Mouse (Mus musculus) lung, postnatal 0 days (tissue): Measurements from ENCODE around the gene Evi5l. TPM values are rescaled to one million over a fixed set of nuclear protein-coding genes. Genes with fewer than 3 reads are reported as not detected.

Experiments
- ATAC-seq: fragments of 200-750 bp; cut with Nextera tagmentation; 2 replicates; pipeline ENCODE4 v1.8.0; 2017; ENCODE audit warnings: moderate library complexity
- DNase-seq: peaks from one replicate; pipeline ENCODE4 v3.0.0-alpha.2; 2016; ENCODE audit warnings: low spot score
- H3K27ac ChIP-seq: fragments of 300-500 bp; sonication (generic); 2 replicates; pipeline ENCODE4 v1.5.1; 2014; ENCODE audit warnings: antibody characterized with exemption, mild to moderate bottlenecking, low read length, mixed read lengths
- H3K27me3 ChIP-seq: fragments of 300-500 bp; sonication (generic); replicated peaks from 2 replicates; pipeline ENCODE4 v1.6.1; 2014; ENCODE audit warnings: low read length, mixed read lengths; ENCODE audit not compliant: insufficient read depth
- H3K36me3 ChIP-seq: fragments of 300-500 bp; sonication (generic); 2 replicates; pipeline ENCODE4 v1.6.1; 2014; ENCODE audit warnings: low read length, mixed read lengths; ENCODE audit not compliant: insufficient read depth
- H3K4me1 ChIP-seq: fragments of 300-500 bp; sonication (generic); 2 replicates; pipeline ENCODE4 v1.6.1; 2014; ENCODE audit warnings: antibody characterized with exemption, low read depth, low read length, mixed read lengths; ENCODE audit not compliant: insufficient read depth
- H3K4me2 ChIP-seq: fragments of 300-500 bp; sonication (generic); replicated peaks from 2 replicates; pipeline ENCODE4 v1.6.1; 2014; ENCODE audit warnings: low read depth, mild to moderate bottlenecking, low read length, moderate library complexity, mixed read lengths
- H3K4me3 ChIP-seq: fragments of 300-500 bp; sonication (generic); 2 replicates; pipeline ENCODE4 v1.5.1; 2014; ENCODE audit warnings: low read depth, low read length
- H3K9ac ChIP-seq: fragments of 300-500 bp; sonication (generic); replicated peaks from 2 replicates; pipeline ENCODE4 v1.6.1; 2014; ENCODE audit warnings: low read depth, mild to moderate bottlenecking
- H3K9me3 ChIP-seq: fragments of 300-500 bp; sonication (generic); 2 replicates; pipeline ENCODE4 v1.6.1; 2016; ENCODE audit warnings: low read length, mixed read lengths
- CTCF ChIP-seq: IDR thresholded peaks from 2 replicates; pipeline ENCODE4 v1.5.1; 2016; ENCODE audit warnings: antibody characterized with exemption, mild to moderate bottlenecking
- EP300 ChIP-seq: IDR thresholded peaks from 2 replicates; pipeline ENCODE4 v1.6.1; 2016; ENCODE audit warnings: antibody characterized with exemption, mild to moderate bottlenecking, control low read depth
- WGBS: fragments of 180-500 bp; shearing (Covaris S2); extraction: QIAGEN DNeasy Blood & Tissue Kit; methylation state at CpG from one replicate; pipeline ENCODE4 v1.1.7; 2014; 5-methylcytosine and 5-hydroxymethylcytosine counted together
- polyA plus RNA-seq: library from polyadenylated mRNA; unstranded; fragments of >200 nt; fragmentation: Nextera tagmentation; extraction: Ambion mirVana; gene quantifications from 2 replicates; pipeline ENCODE4 v1.2.1, GENCODE M21; 2015

Evi5l gene
- polyA plus RNA-seq, 1 experiment from 2014 or later, result 11.9 TPM

DNA sequence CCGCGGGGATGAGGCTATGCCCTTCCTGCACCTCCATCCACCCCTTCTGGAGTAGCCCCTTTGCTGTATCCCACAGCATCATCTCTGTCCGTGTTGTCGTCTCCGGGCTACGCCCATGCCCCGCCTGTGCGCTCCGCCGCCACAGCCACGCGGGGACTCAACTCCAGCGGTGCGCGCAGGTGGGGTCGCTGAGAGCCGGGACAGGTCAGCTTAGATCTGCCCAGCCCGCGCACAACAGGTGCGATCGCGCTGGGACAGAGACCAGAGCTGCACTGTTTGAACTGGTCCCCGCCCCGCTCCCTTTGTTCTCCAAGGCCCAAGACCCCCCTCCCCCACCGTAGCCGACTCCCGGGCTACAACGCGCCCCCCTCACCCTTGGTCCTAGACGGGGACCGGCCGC lies 92.3 kb downstream of the Evi5l start:
- no peak overlapping the region for H3K27ac ChIP-seq
- ATAC-seq, result peak; percentile 56
- 0% methylated on average over 27 of the region's 32 CpGs for WGBS
- peak overlapping the region; percentile 99 for H3K4me2 ChIP-seq
- H3K4me3 ChIP-seq, result peak overlapping the region; percentile 55
- peaks cover 18% of the 10 kb centered on the region; the same call in 1 of the 2 replicates for H3K36me3 ChIP-seq
- H3K9ac ChIP-seq, result 0 out of 2 replicates have a peak overlapping the region, but pooled peaks have one; percentile 19
- H3K27me3 ChIP-seq, result no peaks in the 10 kb centered on the region
- no peaks in the 10 kb centered on the region for H3K9me3 ChIP-seq
- DNase-seq, result no peak
- TF ChIP-seq EP300, result no peak
- no peak for TF ChIP-seq CTCF
- H3K4me1 ChIP-seq, result no peaks in the 10 kb centered on the region

DNA sequence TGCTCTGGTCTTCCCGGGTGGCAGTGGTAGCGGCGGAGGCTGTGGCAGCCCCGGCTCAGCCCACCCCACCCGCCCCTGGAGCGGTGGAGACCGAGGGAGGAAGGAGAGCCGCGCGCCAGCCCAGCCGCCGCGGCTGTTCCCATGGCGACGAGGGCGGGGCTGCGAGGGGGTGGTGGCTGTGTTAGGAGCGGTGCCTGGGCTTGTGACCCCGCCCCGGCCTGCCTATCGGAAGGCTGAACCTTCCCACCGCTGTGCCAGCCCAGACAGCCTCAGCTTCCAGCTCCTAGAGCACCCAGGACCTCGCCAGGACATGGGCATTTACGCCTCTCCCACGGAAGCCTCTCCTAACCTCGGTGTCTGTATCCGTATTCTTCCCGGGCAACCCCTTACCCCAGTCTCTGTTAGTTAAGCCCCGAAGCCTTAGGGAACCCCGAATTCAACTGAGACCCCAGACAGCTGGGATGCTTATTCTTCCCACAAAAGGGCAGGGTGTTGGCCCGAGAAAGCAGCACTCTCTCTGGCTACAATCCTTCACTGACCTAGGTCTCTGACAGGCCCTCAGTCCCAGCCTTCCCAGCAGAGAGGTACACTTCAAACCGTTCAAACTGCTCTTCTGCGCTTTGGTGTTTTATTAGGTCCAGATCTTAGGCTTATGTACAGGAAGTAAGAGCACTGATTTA lies 92.9 kb downstream of the Evi5l start, which contains the start of gene Ctxn1:
Gene Ctxn1, minus strand, starts transcription at position 150 of the 680 bp plus-strand sequence.
- 0 out of 2 replicates have a peak within 1 kb of the TSS, but pooled peaks have one; percentile 15 for H3K27ac ChIP-seq
- TF ChIP-seq EP300 (no peak), CTCF (no peak)
- WGBS, result 13% methylated on average over 15 of the region's 33 CpGs
- peak within 1 kb of the TSS; percentile 55 for H3K4me3 ChIP-seq
- no peaks in the 10 kb centered on the region for H3K9me3 ChIP-seq
- no peaks in the 10 kb centered on the region for H3K4me1 ChIP-seq
- no peaks in the 10 kb centered on the region for H3K27me3 ChIP-seq
- ATAC-seq (peak; percentile 95), DNase-seq (peak; percentile 94)
- peaks cover 18% of the 10 kb centered on the region; the same call in 1 of the 2 replicates for H3K36me3 ChIP-seq
- 0 out of 2 replicates have a peak within 1 kb of the TSS, but pooled peaks have one; percentile 19 for H3K9ac ChIP-seq
- H3K4me2 ChIP-seq, result peak within 1 kb of the TSS; percentile 99

DNA sequence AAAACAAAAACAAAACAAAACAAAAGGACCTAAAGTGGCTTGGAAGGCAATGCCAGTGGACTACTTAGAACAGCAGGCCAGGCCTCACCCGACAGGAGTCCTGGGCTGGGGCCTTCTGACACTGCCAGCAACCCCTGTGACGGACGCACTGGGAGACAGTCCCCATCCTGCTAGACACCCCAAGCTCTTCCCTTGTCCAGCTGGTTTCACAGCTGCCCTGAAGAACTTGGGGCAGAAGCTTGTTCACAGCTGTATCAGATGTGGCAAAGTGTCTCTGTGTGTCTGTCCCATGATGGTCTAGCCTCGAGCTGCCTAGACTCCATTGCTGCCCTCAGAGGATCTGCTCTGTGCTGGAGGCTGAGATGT lies 93.4 kb downstream of the Evi5l start:
- Histone ChIP-seq H3K4me1 (no peaks in the 10 kb centered on the region), H3K9ac (no peak overlapping the region), H3K27me3 (no peaks in the 10 kb centered on the region), H3K36me3 (peaks cover 16% of the 10 kb centered on the region; the same call in 1 of the 2 replicates), H3K4me2 (no peak overlapping the region), H3K4me3 (0 out of 2 replicates have a peak overlapping the region, but pooled peaks have one; percentile 55), H3K27ac (0 out of 2 replicates have a peak overlapping the region, but pooled peaks have one; percentile 15), H3K9me3 (no peaks in the 10 kb centered on the region)
- DNase-seq (no peak), ATAC-seq (no peak)
- WGBS, result 86% methylated on average over 4 of the region's 4 CpGs
- TF ChIP-seq EP300 (no peak), CTCF (no peak)

Other genes with a start within 250 kb of the Evi5l start
- gene Cd209b, start 239.7 kb upstream of the Evi5l start, polyA plus RNA-seq, result not detected in 2 replicates
- gene Cd209c, start 211.8 kb upstream of the Evi5l start, polyA plus RNA-seq, result 0.17 and 0.26 TPM in 2 replicates
- gene Cd209f, start 60.7 kb upstream of the Evi5l start, polyA plus RNA-seq, result not detected in 2 replicates
- gene Cd209g, start 32.5 kb upstream of the Evi5l start, polyA plus RNA-seq, result not detected in 2 replicates
- gene Prr36, start 50.9 kb downstream of the Evi5l start, polyA plus RNA-seq, result 0.89 and 0.99 TPM in 2 replicates
- gene Lrrc8e, start 60.3 kb downstream of the Evi5l start, polyA plus RNA-seq, result 6.0 and 7.8 TPM in 2 replicates
- gene Map2k7, start 72.2 kb downstream of the Evi5l start, polyA plus RNA-seq, result 22.9 and 23.6 TPM in 2 replicates
- 0.25 and 0.86 TPM in 2 replicates for gene Gm49320, start 72.3 kb downstream of the Evi5l start, polyA plus RNA-seq
- gene Tgfbr3l, start 81.6 kb downstream of the Evi5l start, polyA plus RNA-seq, result 2.2 and 4.3 TPM in 2 replicates
- gene Snapc2, start 86.5 kb downstream of the Evi5l start, polyA plus RNA-seq, result 27.5 and 28.9 TPM in 2 replicates
- gene Ctxn1, start 92.7 kb downstream of the Evi5l start, polyA plus RNA-seq, result 35.1 and 38.4 TPM in 2 replicates
- gene Timm44, start 109.3 kb downstream of the Evi5l start, polyA plus RNA-seq, result 30.7 and 36.1 TPM in 2 replicates
- 4.3 and 4.9 TPM in 2 replicates for gene Ccl25, start 158.6 kb downstream of the Evi5l start, polyA plus RNA-seq
- gene Elavl1, start 158.8 kb downstream of the Evi5l start, polyA plus RNA-seq, result 90.9 and 110 TPM in 2 replicates